Mouse (Mus musculus): ENCODE measurements at regions not wholly inside any gene's neighbourhood (a gene's known extent, or its start where the extent isn't known, plus 50 kb on each side); places are given as distances from the start of the nearest gene placed in this dataset.

GRCm38 (mm10) chr8:18113262-18113661, 864.8 kb downstream of the Defb40 start:
- TF ChIP-seq EP300 (IDR thresholded peaks at IDR 0.05), result no peak
- no peak for TF ChIP-seq CTCF (IDR thresholded peaks at IDR 0.05)
